Mouse (Mus musculus): ENCODE results near the gene Mgat5.

The Mgat5 gene

DNA sequence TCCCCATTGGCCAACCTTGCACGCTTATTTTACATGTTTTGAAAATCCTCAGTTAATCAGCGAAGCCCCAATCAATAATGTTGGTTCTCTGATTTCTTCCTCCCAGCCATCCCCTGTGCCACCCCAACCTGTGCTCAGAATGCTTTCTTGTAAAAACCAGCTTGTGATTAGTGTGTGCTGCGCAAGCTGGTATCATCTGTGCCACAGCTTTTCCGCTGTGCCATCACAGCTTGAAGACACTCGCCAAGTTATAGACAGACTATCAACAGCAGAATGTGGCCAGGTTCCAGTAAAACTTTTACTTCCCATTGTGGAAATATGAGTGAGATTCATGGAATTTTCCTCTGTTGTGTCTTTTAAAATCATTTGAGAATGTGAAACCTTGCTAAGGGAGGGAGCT, 190.9 kb downstream of the Mgat5 start:
- no peak for DNase-seq

DNA sequence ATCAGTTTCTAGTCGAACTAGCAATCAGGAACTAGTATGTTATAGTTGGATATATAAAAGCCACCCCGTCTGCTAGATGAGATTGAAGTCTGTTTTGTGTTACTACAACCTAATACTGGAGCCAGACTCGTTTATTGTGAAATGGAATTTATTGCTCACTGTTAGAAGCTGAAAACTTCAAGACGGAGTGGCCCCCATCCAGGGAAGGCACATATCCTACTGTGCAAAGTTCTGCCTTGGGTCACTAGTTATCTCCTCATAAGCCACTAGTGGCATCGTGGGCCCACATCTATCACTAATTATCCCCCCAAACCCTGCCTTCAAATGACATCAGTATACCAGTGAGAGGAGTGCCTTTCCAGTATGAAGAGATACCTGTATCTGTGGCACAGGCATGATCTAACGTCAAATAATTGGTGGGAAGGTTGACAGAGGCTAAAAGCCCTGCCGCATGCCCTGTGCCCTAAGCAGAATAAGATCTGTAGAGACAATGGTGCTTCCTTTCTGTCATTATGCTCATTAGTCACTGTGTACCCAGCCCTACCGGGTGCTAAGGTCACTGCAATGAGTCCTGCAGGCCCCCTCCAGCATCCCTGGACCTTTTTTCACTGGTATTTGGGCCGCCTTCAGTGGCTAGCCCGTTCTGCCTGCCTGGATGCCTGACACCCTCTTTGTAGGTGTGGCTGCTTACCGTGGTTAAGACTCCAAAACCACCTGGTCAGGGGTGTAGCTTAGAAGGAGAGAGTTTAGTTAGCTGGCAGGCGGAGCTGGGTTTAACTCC, 191.9 kb downstream of the Mgat5 start:
- DNase-seq, result no peak

DNA sequence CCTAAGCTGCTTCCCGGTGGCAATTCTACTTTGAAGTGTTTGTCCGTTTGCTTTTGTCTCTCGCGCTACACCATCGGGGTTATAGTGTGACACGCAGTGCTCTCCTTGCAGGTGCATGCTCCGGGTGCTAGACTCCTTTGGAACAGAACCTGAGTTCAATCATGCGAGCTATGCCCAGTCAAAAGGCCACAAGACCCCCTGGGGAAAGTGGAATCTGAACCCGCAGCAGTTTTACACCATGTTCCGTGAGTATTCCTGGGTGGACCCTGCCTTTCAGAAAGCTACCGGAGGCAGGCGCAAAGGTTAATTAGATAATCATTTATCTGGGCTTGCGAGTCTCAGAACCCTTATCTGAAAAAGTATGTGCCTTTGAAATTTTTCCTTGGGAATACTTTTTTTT, 192.6 kb downstream of the Mgat5 start:
- no peak for DNase-seq

DNA sequence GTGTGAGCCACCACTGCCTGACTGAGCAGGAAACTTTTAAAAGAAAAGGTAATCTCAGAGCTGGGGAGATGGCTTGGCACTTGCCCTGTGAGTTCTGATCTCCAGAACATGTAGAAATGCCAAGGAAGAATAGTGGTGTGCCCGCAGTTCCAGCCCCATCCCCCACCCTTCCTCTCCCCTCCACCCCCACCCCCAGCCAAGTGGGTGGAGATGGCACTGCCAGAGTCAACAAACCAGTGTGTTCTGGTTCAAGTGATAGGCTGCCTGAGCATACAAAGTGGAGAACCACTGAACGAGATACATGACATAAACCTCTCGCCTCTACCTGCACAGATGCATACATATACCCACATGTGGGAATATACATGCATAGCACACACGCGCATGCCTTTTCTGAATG, 193.4 kb downstream of the Mgat5 start:
- no peak for DNase-seq

DNA sequence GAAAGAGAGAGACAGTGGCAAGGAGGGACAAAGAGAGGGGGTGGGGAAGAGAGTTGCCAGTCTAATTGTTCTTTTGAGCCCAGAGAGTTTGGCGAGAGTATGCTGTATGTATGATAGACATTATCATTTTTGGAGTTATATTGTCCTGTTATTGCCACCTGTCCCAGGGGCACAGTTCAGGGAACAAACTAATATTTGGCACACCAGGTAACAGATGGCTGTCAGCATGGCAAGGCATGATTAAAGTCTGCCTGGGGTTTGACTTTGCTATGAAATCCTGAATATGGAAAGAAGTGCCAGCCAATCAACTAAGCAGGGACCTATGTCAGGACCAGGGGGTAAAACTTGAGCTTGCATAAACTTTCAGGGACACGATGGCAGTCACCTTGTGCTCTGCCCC, 195.4 kb downstream of the Mgat5 start:
- no peak for DNase-seq

DNA sequence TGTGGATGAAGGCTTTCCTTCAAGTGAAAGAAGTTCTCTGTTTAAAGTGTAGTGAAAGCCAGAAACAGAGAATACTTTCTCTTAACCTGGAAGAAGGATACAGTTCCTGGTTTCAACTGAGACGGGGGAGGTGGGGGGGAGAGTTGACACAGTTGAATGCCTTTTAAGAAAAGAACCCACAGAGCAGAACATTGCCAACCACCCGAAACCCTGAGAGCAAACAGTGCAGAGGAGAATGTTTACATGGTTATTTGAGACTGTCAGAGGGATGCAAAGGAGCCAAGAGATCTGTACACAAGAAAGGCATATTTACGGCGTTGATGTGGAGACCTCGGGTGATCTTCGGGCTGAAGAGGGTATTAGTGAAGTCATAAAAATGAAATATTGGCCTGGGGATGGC, 195.9 kb downstream of the Mgat5 start:
- no peak for DNase-seq

DNA sequence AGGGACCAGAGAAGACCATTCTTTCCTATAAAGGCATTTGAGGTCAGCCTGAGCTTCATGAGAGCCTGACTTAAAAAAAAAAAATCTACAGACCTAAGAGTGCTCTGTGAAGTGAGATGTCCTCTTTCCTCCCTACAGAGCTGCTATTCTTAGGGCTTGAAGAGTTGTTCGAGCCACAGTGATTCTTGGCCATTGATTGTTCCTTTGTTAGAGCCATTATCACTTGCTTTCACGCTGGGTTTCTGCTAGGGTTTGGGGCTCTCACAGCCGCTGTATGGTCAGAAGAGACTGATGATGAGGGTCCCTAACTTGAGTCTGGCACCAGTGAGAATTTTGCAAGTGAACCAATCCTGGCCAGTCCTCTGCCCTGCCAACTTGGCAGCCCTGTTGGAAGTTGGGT, 199.8 kb downstream of the Mgat5 start:
- DNase-seq, result no peak

DNA sequence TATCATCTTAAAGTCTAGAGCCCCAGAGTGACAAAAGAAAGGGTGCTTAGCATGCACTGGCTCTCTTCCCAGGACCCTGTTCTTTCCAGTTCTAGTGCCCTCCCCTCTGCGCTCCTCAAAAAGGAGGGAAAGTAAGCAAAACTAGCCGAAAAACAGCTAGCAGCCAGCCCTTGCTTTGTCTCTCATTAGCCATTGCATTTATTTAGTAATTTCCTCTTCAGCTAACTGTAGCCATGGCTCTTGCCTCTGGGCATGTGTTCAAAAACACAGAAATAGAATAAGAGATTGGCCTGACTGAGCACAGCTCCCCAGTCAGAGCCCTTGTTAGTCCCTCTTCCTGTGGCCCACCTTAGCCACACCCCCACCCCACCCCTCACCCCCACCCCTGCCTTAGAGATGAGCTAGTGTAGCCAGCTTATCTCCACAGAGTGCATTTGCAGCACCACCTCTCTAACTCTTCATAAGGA, 204.2 kb downstream of the Mgat5 start:
- DNase-seq, result no peak

DNA sequence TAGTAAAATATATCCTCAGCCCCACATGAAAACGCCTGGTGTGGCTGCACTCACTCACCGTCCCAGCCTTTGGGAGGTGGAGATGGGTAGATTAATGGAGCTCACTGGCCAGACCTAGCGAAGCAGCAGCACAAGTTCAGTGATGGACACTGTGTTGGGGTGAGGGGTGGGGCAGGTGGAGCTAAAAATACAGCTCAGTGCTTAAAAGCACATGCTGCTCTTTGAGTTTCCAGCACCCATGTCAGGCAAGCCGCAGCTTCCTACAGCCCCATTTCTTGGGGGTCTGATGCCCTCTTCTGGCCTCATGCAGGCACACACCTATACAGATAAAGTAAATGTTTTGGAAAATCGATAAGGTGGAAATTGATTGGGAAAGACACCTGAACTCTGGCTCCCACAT, 204.7 kb downstream of the Mgat5 start:
- peak; percentile 29 to 40 for DNase-seq

DNA sequence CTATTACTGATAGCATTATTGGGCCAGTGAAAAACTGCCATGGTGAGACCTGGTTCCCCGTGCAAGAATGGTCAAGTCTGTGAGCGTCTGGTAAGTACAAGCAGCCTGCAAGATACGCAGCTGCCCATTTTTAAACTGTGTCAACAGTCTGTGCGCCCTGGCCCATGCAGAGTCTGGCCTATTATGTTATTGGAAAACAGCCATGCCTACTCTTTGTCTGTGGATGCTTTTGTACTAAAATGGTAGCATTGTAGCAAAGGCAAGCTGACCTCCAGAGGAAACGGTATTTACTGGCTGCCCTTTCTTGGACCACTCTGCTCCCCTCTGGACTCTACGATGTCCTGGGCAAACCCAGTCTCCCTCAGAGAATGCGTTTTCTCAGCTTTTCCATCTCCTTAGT, 209.7 kb downstream of the Mgat5 start:
- no peak for DNase-seq

DNA sequence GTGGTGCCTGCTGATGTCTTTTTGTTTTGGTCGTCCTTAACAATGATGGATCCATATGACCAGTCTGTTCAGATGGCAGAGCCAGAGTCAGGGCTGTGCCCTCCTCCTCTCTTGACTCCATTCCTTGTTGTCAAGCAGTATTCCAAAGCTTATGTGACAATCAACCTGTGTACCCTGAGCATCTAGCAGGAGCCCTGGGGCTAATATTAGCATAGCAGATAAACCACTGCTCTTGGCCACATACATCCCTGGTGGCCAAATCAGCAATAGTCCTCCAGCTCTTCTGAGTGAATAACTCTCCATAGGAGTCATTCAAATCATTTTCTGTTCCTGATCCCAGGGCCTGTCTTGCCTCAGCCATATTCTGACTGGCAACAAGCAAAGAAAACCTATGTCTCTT, 211.1 kb downstream of the Mgat5 start:
- DNase-seq, result no peak

DNA sequence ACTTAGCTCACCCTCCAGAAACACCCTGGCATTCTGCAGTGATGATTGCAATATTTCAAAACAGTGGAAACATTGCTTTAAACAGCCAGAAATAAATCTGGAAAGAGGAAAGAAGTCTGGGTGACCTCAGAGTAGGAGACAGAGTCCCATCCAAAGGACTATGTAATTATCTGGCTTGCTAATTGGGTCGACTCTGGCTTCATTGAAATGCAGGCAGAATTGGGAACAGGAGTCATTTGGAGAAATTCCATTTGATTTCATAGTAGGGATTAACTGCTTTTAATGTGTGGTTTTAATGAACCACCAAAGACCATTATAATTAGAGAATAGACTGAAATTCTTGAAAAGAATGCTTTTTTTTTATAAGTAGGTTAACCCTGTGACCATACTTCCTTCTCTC, 212.2 kb downstream of the Mgat5 start:
- DNase-seq, result no peak

DNA sequence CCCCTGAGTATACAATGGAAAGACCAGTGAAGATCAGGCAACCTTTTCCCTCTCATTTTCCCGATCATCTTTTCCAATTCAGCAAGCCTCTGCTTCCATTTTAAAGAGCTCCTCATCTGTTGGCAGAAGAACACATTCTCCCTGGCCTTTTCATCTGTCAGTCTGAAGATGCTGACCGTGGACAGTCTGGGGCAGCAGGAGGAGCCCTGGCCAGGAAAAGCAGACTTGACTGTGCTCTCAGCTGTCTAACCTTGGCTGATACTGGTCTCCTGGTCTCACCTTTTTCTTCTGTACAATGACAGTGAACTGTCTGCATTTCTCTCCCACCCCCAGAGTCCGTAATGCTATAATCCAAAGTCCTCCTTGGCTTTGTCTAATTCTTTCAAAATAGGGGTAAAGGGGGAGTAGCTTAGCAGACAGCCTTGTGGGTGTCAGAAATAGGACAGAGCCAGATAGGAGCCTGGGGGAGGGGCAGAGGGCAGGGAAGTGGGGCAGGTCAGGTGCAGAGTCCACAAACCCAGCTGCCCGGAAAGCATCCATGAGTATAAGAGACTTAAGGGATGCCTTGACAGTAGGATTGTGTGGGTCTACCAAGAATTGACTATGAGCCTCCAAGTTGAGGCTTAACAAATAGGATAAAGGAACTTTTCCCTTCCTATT, 214.2 kb downstream of the Mgat5 start:
- no peak for DNase-seq

DNA sequence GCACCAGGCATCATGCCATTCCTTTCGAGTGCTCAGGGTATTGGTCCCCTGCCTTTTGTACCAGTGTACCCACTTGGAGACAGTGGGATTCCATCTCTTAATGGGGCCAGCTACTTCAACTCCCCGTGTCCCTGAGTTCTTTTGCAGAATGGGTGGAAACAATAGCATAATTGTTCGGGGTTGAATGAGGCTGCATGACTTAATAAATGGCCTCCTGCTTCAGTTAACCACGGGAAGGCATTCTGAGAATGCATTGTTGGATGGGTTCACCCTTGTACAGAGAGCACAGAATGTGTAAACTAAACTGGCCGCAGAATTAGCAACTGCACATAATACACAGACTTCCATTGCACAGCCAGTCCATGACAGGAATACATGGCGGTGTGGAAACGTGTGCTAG, 214.8 kb downstream of the Mgat5 start:
- DNase-seq, result no peak

DNA sequence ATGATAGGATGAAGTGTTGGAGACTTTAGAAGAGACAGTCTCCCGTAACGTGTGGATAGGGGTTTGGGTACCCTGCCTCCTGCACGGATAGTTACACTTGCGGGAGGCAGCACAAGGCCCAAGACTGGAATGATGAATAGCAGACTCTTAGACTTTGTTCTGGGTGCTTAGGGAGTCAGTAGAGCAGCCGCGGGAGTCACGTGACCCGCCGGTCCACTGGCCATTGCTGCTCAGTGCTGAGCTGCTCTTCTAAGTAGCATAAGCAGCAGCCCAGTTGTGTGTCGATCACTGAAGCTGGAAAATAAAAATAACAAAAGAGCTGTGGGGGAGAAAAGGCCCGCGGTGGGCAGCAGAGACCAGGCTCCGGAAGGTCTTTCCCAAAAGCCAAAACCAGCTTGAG, 215.6 kb downstream of the Mgat5 start:
- DNase-seq, result no peak

DNA sequence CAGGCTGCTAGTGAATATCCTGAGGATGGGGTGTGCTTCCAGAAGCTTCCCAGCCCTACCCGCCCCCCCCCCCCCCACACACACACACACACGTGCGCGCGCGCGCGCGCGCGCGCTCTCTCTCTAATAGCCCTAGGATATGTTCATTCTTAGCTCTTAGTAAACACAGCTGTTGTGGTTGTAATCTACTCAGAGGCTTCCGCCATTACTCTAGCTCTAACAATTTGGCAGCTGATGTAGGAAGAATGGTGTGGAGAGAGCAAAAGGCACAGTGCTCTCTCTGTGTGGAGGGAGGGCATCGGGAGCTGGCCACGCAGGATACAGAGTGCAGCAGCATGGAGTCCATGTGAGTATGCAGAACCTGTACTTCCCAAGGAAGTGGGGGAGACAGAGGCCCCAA, 216.0 kb downstream of the Mgat5 start:
- DNase-seq, result no peak

DNA sequence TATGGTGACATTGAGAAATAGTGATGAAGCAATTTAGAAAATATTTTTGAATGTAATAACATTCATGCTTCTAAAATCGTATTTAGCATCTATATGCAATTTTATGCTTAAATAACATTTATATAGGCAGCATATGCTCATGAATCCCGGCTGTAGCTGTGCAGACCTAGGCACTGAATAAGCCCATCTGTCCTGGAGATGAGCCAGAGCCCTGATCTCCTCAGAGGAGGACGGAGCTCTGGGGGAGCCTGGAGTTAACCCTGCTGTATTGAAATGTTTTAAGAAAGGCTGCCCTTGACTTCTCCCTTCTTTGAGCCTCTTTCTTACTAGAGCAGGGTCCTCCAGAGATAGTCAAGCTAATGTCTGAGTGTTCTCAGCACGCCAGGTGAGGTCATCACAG, 217.8 kb downstream of the Mgat5 start:
- no peak for DNase-seq

DNA sequence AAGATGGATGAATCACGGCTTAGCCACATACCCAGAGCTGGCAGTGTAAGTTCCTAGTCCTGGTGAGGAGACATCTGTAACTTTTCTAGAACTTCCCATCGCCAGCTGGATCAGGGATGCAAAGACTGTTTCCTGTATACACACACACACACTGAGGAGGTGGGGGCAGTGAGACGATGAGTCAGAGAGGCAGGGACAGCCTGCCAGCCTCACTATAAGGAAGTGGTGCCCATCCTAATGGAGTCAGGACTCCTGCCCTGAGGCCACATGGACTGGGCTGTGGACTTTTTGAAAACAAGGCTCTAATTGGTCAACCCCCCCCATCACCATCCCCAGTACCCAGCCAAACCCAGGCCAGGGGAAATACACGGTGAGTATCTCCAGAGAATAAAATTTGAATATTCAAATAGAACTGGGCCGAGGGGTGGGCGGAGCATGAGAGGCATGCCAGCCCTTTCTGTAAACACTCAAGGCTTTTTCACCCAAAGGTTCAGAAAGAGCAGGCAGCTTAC, 220.3 kb downstream of the Mgat5 start:
- no peak for DNase-seq

DNA sequence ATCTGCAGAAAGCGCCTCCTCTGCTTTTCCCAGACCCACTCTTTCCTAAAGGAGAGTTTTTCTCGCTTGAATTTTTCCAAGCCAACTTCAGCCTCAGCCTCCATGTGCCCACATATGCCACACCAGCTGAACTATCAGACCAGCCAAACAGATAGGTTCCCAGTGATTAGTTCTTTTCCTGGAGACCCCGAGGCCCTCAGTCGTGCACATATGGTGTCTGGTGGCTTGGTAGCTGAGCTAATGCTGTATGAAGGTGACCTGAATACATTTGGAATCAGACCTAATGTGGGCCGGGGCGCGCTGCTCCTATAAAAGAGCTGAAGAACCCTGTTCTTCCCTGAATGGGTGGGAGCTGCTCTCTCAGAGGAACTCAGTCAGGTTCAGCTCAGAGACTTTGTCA, 225.5 kb downstream of the Mgat5 start:
- DNase-seq, result no peak

DNA sequence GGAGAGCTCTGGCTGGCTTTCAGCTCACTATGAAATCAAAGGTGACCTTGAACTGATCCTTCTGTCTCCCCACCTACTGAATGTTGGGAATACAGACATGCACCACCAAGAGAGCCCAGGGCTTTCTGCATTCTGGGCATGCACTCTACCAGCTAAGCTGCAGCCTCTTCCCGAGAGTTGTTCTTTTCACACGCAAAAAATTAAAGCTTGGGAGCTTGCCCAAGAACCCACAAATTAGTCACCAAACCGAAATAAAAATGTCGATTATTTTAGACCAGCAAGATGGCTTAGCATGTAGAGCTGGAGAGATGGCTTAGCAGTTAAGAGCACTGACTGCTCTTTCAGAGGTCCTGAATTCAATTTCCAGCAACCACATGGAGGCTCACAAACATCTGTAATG, 230.0 kb downstream of the Mgat5 start:
- no peak for DNase-seq

DNA sequence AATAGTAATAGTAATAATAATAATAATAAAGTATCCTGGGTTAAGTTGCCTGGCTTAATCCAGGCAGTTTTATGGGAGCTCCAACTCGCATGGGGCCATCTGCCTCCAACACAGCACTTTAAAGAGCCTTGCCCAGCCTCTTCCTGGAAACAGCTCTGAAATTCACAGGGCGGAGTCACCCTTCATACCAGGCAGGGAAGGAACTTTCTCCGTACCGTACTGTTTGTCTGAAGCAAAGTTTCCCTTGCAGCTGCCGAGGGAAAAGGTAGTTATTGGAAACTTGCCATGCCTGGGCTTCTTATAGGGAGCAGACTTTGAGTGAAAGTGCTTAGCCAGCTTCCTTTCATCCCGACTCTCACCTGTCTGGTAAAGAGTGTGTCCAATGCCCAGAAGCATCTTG, 232.3 kb downstream of the Mgat5 start:
- DNase-seq, result no peak

DNA sequence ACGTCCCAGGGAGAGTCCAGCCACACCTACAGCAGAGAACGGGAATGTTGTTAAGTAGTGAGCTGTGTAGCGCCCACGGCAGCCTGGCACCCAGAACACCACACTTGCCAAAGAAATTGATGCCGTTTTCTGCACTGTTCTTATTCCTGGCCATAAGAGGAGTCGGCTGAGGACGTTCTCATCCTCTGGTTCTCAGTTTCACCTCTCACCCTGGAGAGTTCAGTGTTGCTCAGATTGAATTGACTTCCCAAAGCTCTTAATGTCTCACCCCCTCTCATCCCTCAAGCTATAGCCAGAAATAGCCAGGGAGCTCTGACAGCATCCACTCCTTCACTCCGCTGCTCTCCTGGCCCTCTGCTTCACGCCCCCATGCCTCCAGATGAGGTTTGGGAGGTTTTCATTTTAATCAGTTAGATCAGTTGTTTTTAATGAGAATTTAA, 234.7 kb downstream of the Mgat5 start:
- DNase-seq, result no peak

DNA sequence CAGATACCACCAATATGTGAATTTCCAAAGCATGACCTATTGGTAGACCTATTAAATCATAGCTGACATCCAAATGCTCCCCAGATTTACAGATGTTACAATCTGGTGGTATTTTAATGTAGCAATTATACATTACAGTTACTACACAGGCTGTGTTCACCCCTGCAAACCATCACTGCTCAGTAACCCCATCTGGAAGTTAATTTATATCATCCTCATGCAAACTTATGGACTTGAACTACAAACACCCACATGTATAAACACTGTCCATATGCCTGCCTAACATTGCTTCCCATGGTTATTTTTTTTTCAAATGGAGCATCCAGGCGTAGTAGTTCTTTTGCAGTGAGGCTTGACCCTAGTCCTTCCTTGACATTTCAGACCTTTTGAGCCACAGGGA, 236.2 kb downstream of the Mgat5 start:
- DNase-seq, result no peak

DNA sequence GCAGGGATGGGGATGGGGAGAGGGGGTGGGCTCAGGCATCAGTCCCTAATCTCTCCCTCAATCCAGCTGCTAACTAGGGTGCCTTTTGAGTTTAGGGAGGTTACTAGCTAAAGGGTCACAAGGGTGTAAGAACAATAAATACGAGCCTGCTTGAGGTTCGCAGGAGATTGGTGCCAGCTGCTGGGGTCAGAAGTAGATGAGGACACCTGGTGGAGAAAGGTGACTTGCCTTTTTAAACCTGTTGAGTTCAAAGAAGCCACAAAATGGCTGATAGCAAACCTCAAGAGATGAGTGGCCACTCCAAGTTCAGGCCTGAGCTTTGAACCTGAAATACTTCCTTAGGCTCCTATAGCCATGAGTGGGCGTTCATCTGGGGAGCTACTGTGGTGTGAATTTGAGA, 236.9 kb downstream of the Mgat5 start:
- DNase-seq, result no peak
